Mouse (Mus musculus) limb, embryonic 14.5 days (tissue): Measurements from ENCODE around the gene Nfe2l1. TPM values are rescaled to one million over a fixed set of nuclear protein-coding genes. Genes with fewer than 3 reads are reported as not detected.

Experiments used
- ATAC-seq: fragments of 200-750 bp; cut with Nextera tagmentation; 2 replicates; pipeline ENCODE4 v1.8.0; 2017; ENCODE audit warnings: low read depth, moderate number of reproducible peaks, moderate TSS enrichment; ENCODE audit not compliant: low FRiP score
- DNase-seq: peaks from one replicate; pipeline ENCODE4 v3.0.0-alpha.2; 2015; ENCODE audit warnings: low spot score
- H3K27ac ChIP-seq: fragments of 300-500 bp; sonication (generic); replicated peaks from 2 replicates; pipeline ENCODE4 v1.5.1; 2014; ENCODE audit warnings: low read depth, mild to moderate bottlenecking, low read length, moderate library complexity, mixed read lengths
- H3K27me3 ChIP-seq: fragments of 300-500 bp; sonication (generic); 2 replicates; pipeline ENCODE4 v1.6.1; 2014; ENCODE audit warnings: low read length, mixed read lengths; ENCODE audit not compliant: control insufficient read depth, insufficient read depth
- H3K36me3 ChIP-seq: fragments of 300-500 bp; sonication (generic); 2 replicates; pipeline ENCODE4 v1.6.1; 2014; ENCODE audit warnings: mild to moderate bottlenecking, low read length, moderate library complexity, mixed read lengths; ENCODE audit not compliant: control insufficient read depth, insufficient read depth
- H3K4me1 ChIP-seq: fragments of 300-500 bp; sonication (generic); 2 replicates; pipeline ENCODE4 v1.6.1; 2014; ENCODE audit warnings: antibody characterized with exemption, low read length, mixed read lengths; ENCODE audit not compliant: control insufficient read depth, insufficient read depth
- H3K4me2 ChIP-seq: fragments of 300-500 bp; sonication (generic); replicated peaks from 2 replicates; pipeline ENCODE4 v1.6.1; 2014; ENCODE audit warnings: low read depth, mild to moderate bottlenecking, low read length, moderate library complexity; ENCODE audit not compliant: severe bottlenecking
- H3K4me3 ChIP-seq: fragments of 300-500 bp; sonication (generic); replicated peaks from 2 replicates; pipeline ENCODE4 v1.5.1; 2014; ENCODE audit warnings: low read length
- H3K9ac ChIP-seq: fragments of 300-500 bp; sonication (generic); 2 replicates; pipeline ENCODE4 v1.6.1; 2014; ENCODE audit warnings: mild to moderate bottlenecking, low read depth, low read length, moderate library complexity; ENCODE audit not compliant: severe bottlenecking
- H3K9me3 ChIP-seq: fragments of 300-500 bp; sonication (generic); 2 replicates; pipeline ENCODE4 v1.6.1; 2016; ENCODE audit warnings: low read length; ENCODE audit not compliant: control insufficient read depth
- POLR2A ChIP-seq: fragments of 200-500 bp; IDR thresholded peaks from 2 replicates; pipeline ENCODE4 v1.8.0; 2012; ENCODE audit warnings: inconsistent platforms, mild to moderate bottlenecking, moderate library complexity, borderline replicate concordance; ENCODE audit not compliant: insufficient read depth, insufficient read length; ENCODE audit errors: extremely low read depth
- WGBS: fragments of 180-500 bp; shearing (Covaris S2); extraction: QIAGEN DNeasy Blood & Tissue Kit; methylation state at CpG from one replicate; pipeline ENCODE4 v1.1.7; 2014; 5-methylcytosine and 5-hydroxymethylcytosine counted together
- polyA plus RNA-seq, 2 experiments: library from polyadenylated mRNA; depleted of rRNA in 1 of 2; stranded (reverse) in 1 of 2; unstranded in 1 of 2; fragments of >200 nt; fragmentation: Nextera tagmentation in 1 of 2; extraction: Ambion mirVana in 1 of 2; gene quantifications; 2 replicates each; pipeline versions ENCODE4 v1.2.1 to v1.2.3; 2012 to 2014

Nfe2l1 gene
- polyA plus RNA-seq, 2 experiments: 42.0 to 94.5 TPM

DNA sequence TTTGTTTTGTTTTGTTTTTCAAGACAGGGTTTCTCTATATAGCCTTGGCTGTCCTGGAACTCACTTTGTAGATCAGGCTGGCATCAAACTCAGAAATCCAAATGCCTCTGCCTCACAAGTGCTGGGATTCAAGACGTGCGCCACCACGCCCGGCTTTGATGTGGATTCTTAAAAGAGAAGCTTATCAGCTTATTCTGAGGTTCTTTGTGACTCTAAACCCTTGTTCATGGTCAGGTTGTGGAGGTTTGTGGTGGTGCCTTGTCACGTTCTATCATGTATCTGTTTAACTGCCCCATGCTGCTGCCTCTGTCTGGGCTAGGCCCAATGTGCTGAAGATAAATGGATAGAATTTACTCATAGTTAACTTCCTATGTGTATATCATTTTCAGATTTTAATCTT, 24.2 kb downstream of the Nfe2l1 start:
- no peaks in the 10 kb centered on the region for H3K4me1 ChIP-seq
- no peak for DNase-seq
- no peak for TF ChIP-seq POLR2A
- H3K36me3 ChIP-seq: peaks cover 87% of the 10 kb centered on the region
- H3K4me2 ChIP-seq: no peak overlapping the region
- H3K27me3 ChIP-seq: no peaks in the 10 kb centered on the region
- no peak overlapping the region for H3K9ac ChIP-seq
- H3K4me3 ChIP-seq: no peak overlapping the region
- H3K9me3 ChIP-seq: no peaks in the 10 kb centered on the region
- no peak for ATAC-seq
- no peak overlapping the region for H3K27ac ChIP-seq
- WGBS: 95% methylated on average over 5 of the region's 5 CpGs

DNA sequence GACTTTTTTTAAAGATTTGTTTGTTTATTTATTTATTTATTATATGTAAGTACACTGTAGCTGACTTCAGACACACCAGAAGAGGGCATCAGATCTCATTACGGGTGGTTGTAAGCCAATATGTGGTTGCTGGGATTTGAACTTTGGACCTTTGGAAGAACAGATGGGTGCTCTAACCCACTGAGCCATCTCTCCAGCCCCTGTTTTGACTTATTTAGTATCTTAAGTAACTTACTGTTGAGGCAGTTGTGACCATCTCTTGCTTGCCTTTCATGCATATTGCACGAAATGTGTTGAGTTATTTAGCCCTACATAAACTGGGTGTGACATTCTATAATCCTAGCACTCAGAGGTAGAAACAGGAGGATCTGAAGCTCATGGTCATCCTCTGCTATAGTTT, 30.3 kb downstream of the Nfe2l1 start:
- no peaks in the 10 kb centered on the region for H3K9me3 ChIP-seq
- DNase-seq (no peak), ATAC-seq (no peak)
- H3K27ac ChIP-seq: no peak overlapping the region
- H3K4me3 ChIP-seq: no peak overlapping the region
- no peak for TF ChIP-seq POLR2A
- H3K4me2 ChIP-seq: no peak overlapping the region
- 94% methylated on average over 2 of the region's 2 CpGs for WGBS
- H3K9ac ChIP-seq: no peak overlapping the region
- H3K27me3 ChIP-seq: no peaks in the 10 kb centered on the region
- peaks cover 70% of the 10 kb centered on the region for H3K36me3 ChIP-seq
- no peaks in the 10 kb centered on the region for H3K4me1 ChIP-seq

DNA sequence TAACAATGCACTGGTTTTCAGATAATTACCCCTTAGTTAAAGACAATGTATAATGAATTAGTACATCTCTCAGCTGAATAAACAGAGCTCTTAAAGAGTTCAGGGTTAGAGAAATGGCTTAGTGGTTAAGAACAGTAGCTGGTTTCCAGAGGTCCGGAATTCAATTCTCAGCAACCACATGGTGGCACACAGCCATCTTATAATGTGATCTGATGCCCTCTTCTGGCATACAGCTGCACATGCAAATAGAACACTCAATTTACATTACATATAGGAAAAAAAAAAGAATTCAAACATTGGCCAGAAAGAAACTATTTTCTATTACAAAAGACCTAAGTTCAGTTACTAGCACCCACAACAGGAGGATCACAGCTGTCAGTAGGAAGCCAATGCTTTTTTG, 33.2 kb downstream of the Nfe2l1 start:
- Histone ChIP-seq H3K36me3 (peaks cover 45% of the 10 kb centered on the region), H3K27ac (no peak overlapping the region), H3K9me3 (no peaks in the 10 kb centered on the region), H3K27me3 (no peaks in the 10 kb centered on the region), H3K4me2 (no peak overlapping the region), H3K4me1 (no peaks in the 10 kb centered on the region), H3K4me3 (no peak overlapping the region), H3K9ac (no peak overlapping the region)
- 71% methylated on average over 1 of the region's 1 CpGs for WGBS
- TF ChIP-seq POLR2A: no peak
- no peak for DNase-seq
- ATAC-seq: no peak

DNA sequence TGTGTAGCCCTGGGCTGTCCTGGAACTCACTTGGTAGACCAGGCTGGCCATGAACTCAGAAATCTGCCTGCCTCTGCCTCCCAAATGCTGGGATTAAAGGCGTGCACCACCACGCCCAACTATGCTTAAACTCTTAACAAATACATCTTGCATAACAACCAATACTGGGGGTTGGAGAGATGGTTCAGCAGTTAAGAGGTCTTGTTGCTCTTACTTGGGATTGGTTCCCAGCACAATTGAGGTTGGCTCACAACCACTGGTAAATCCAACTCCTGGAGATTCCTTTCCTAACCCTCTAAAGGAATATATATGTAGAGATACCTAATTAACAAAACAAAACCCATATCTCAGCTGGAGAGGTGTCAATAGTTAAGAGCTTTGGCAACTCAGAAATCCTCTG, 33.7 kb downstream of the Nfe2l1 start:
- Histone ChIP-seq H3K27me3 (no peaks in the 10 kb centered on the region), H3K36me3 (peaks cover 42% of the 10 kb centered on the region), H3K9me3 (no peaks in the 10 kb centered on the region), H3K27ac (no peak overlapping the region), H3K4me3 (no peak overlapping the region), H3K4me1 (no peaks in the 10 kb centered on the region), H3K9ac (no peak overlapping the region), H3K4me2 (no peak overlapping the region)
- 94% methylated on average over 2 of the region's 2 CpGs for whole genome bisulfite sequencing
- ATAC-seq (no peak), DNase-seq (no peak)
- no peak for TF ChIP-seq POLR2A

DNA sequence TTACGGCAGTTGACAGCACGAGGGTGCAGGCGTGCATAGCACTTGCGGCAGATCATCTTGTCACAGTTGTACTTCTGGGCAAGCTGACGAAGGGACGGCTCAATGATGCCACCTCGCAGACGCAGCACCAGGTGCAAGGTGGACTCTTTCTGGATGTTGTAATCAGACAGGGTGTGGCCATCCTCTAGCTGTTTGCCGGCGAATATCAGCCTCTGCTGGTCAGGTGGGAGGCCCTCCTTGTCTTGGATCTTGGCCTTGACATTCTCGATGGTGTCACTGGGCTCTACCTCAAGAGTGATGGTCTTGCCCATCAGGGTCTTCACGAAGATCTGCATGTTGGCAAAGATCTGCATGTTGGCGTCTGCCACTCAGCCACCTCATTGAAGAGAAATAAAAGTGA, 34.3 kb downstream of the Nfe2l1 start:
- Histone ChIP-seq H3K4me1 (peaks cover 5% of the 10 kb centered on the region), H3K36me3 (peaks cover 36% of the 10 kb centered on the region), H3K4me2 (no peak overlapping the region), H3K27ac (no peak overlapping the region), H3K9me3 (no peaks in the 10 kb centered on the region), H3K27me3 (no peaks in the 10 kb centered on the region), H3K9ac (no peak overlapping the region), H3K4me3 (no peak overlapping the region)
- WGBS: 93% methylated on average over 13 of the region's 13 CpGs
- DNase-seq: no peak
- no peak for TF ChIP-seq POLR2A
- no peak for ATAC-seq

DNA sequence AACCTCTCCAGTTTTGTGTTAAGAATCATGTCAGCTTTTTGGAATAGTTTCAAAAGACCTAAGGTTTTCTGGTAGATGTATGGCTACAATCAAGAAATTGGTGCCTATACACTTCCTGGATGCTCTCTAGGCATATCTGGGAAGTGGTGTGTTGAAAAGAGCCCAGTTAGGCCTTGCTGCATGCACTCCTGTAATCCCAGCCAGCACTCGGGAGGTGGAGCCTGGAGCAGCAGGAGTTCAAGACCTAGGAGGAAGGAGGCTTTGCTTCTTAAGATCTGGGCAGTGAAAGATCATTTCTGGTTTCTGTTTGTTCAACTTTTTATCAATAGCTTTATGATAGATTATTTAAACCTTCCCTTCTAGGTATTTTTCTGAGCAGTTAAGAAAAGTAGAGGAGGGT, 39.1 kb downstream of the Nfe2l1 start:
- DNase-seq (no peak), ATAC-seq (no peak)
- WGBS: 4% methylated on average over 1 of the region's 1 CpGs
- H3K4me3 ChIP-seq: peak overlapping the region; percentile 86
- H3K9ac ChIP-seq: 0 out of 2 replicates have a peak overlapping the region, but pooled peaks have one; percentile 94
- no peak overlapping the region for H3K27ac ChIP-seq
- peak overlapping the region; percentile 90 for H3K4me2 ChIP-seq
- peaks cover 8% of the 10 kb centered on the region; the same call in 1 of the 2 replicates for H3K36me3 ChIP-seq
- TF ChIP-seq POLR2A: no peak
- H3K27me3 ChIP-seq: no peaks in the 10 kb centered on the region
- no peaks in the 10 kb centered on the region for H3K9me3 ChIP-seq
- H3K4me1 ChIP-seq: peaks cover 12% of the 10 kb centered on the region
